Mouse (Mus musculus): Measurements from ENCODE around the gene Gdi1. TPM values are rescaled to one million over a fixed set of nuclear protein-coding genes. Genes with fewer than 3 reads are reported as not detected.
"Not testable (repeated sequence)": the region's sequence is repeated elsewhere in the genome, so short reads cannot be mapped to it uniquely, and the experiment has no call there.

Gdi1 gene
- total RNA-seq, 2 experiments from 2014 or later: 582 to 603 TPM

- no peak for DNase-seq
Observed at GRCm38 (mm10) chrX:74329215-74329671, 24.4 kb downstream of the Gdi1 start.

- no peak for DNase-seq
Observed at GRCm38 (mm10) chrX:74330166-74330930, 25.6 kb downstream of the Gdi1 start.

- DNase-seq: no peak
Observed at GRCm38 (mm10) chrX:74352645-74353466, 48.1 kb downstream of the Gdi1 start.

GRCm38 (mm10) chrX:74353467-74353770 lies 48.6 kb downstream of the Gdi1 start, which contains the start of gene Lage3:
Gene Lage3, minus strand, starts transcription at chrX:74353618.
- peak; percentile 78 to 80 for DNase-seq

GRCm38 (mm10) chrX:74357069-74357468 lies 52.3 kb downstream of the Gdi1 start:
- DNase-seq: not testable (repeated sequence)

GRCm38 (mm10) chrX:74359171-74359570 lies 54.4 kb downstream of the Gdi1 start:
- DNase-seq: no peak

Small RNA genes lying within 50 kb of the gene (microRNA-seq; reads per million reads assigned to microRNA genes)
- gene Mir7091 (0 reads per million in 2 experiments), gene Mir7092 (0 reads per million in 2 experiments)

Other genes with a start within 250 kb of the Gdi1 start
- 1 to 10 TPM; 1.1 TPM for gene Opn1mw, start 177.5 kb upstream of the Gdi1 start, total RNA-seq (2021)
- 10 to 100 TPM; 88.1 to 92.4 TPM for gene Mecp2, start 169.6 kb upstream of the Gdi1 start, total RNA-seq (2021)
- gene Tex28, start 137.2 kb upstream of the Gdi1 start, total RNA-seq (2021): not detected
- gene Tktl1, start 127.7 kb upstream of the Gdi1 start, total RNA-seq (2021): not detected
- gene Flna, start 55.2 kb upstream of the Gdi1 start, total RNA-seq (2021): 10 to 100 TPM; 75.2 to 93.2 TPM
- 10 to 100 TPM; 33.0 to 35.6 TPM for gene Emd, start 50.3 kb upstream of the Gdi1 start, total RNA-seq (2021)
- 100 to 1,000 TPM; 191 to 202 TPM for gene Rpl10, start 34.2 kb upstream of the Gdi1 start, total RNA-seq (2021)
- gene Taz, start 23.1 kb upstream of the Gdi1 start, total RNA-seq (2021): 10 to 100 TPM; 64.5 to 65.9 TPM
- gene Dnase1l1, start 22.7 kb upstream of the Gdi1 start, total RNA-seq (2021): 1 to 10 TPM; 2.1 to 2.7 TPM
- gene Atp6ap1, start 7.9 kb upstream of the Gdi1 start, total RNA-seq (2021): 100 to 1,000 TPM; 320 to 335 TPM
- gene Fam50a, start 8.0 kb downstream of the Gdi1 start, total RNA-seq (2021): 10 to 100 TPM; 28.9 to 33.8 TPM
- gene Plxna3, start 24.1 kb downstream of the Gdi1 start, total RNA-seq (2021): 10 to 100 TPM; 32.4 to 33.6 TPM
- 10 to 100 TPM; 25.1 to 26.4 TPM for gene Lage3, start 48.6 kb downstream of the Gdi1 start, total RNA-seq (2021)
- 10 to 100 TPM; 67.7 to 68.7 TPM for gene Ubl4a, start 68.2 kb downstream of the Gdi1 start, total RNA-seq (2021)
- gene Slc10a3, start 68.4 kb downstream of the Gdi1 start, total RNA-seq (2021): 1 to 10 TPM; 2.1 to 3.3 TPM
- gene Fam3a, start 88.3 kb downstream of the Gdi1 start, total RNA-seq (2021): 10 to 100 TPM; 18.8 to 24.2 TPM
- 10 to 100 TPM; 47.1 to 50.4 TPM for gene Ikbkg, start 88.3 kb downstream of the Gdi1 start, total RNA-seq (2021)
- 10 to 100 TPM; 24.9 to 29.5 TPM for gene G6pdx, start 124.2 kb downstream of the Gdi1 start, total RNA-seq (2021)
- not detected for gene Gm6880, start 176.4 kb downstream of the Gdi1 start, total RNA-seq (2021)

Measured in layer of hippocampus, postnatal 36 days (tissue).